Mouse (Mus musculus): ENCODE measurements around the gene Pde4b. TPM values are rescaled to one million over a fixed set of nuclear protein-coding genes. Genes with fewer than 3 reads are reported as not detected.

Pde4b gene
- polyA plus RNA-seq, 1 experiment from 2014 or later, result 9.9 TPM

GRCm38 (mm10) chr4:102623789-102624611, 536.7 kb downstream of the Pde4b start:
- no peaks in the 10 kb centered on the region for H3K9me3 ChIP-seq
- peaks cover 7% of the 10 kb centered on the region; the same call in 1 of the 2 replicates for H3K4me1 ChIP-seq
- no peaks in the 10 kb centered on the region for H3K27me3 ChIP-seq
- WGBS, result 85% methylated on average over 4 of the region's 4 CpGs
- no peak overlapping the region for H3K9ac ChIP-seq (replicated peaks)
- H3K36me3 ChIP-seq, result no peaks in the 10 kb centered on the region
- H3K4me2 ChIP-seq (replicated peaks), result no peak overlapping the region
- no peak overlapping the region for H3K4me3 ChIP-seq
- no peak overlapping the region for H3K27ac ChIP-seq (replicated peaks)
- ATAC-seq (ENCODE audit: low FRiP score, low read depth), result no peak

GRCm38 (mm10) chr4:102624937-102625336, 537.6 kb downstream of the Pde4b start:
- 87% methylated on average over 8 of the region's 8 CpGs for WGBS
- H3K4me3 ChIP-seq, result no peak overlapping the region
- no peak overlapping the region for H3K27ac ChIP-seq (replicated peaks)
- no peak overlapping the region for H3K4me2 ChIP-seq (replicated peaks)
- no peaks in the 10 kb centered on the region for H3K27me3 ChIP-seq
- H3K4me1 ChIP-seq, result peaks cover 7% of the 10 kb centered on the region; the same call in 1 of the 2 replicates
- ATAC-seq (ENCODE audit: low FRiP score, low read depth), result no peak
- H3K9me3 ChIP-seq, result no peaks in the 10 kb centered on the region
- no peaks in the 10 kb centered on the region for H3K36me3 ChIP-seq
- H3K9ac ChIP-seq (replicated peaks), result no peak overlapping the region

- Histone ChIP-seq H3K9ac (replicated peaks) (no peak overlapping the region), H3K4me3 (no peak overlapping the region), H3K9me3 (no peaks in the 10 kb centered on the region), H3K4me2 (replicated peaks) (no peak overlapping the region), H3K27me3 (no peaks in the 10 kb centered on the region), H3K27ac (replicated peaks) (no peak overlapping the region), H3K4me1 (peaks cover 15% of the 10 kb centered on the region; the same call in 1 of the 2 replicates), H3K36me3 (no peaks in the 10 kb centered on the region)
- ATAC-seq (ENCODE audit: low FRiP score, low read depth), result no peak
- 90% methylated on average over 4 of the region's 4 CpGs for WGBS
Measured at GRCm38 (mm10) chr4:102627799-102628198, 540.5 kb downstream of the Pde4b start.

- H3K27ac ChIP-seq (replicated peaks), result no peak overlapping the region
- H3K4me3 ChIP-seq, result no peak overlapping the region
- no peaks in the 10 kb centered on the region for H3K36me3 ChIP-seq
- no peak overlapping the region for H3K9ac ChIP-seq (replicated peaks)
- 84% methylated on average over 4 of the region's 4 CpGs for WGBS
- H3K4me1 ChIP-seq, result peaks cover 13% of the 10 kb centered on the region; the same call in 1 of the 2 replicates
- no peaks in the 10 kb centered on the region for H3K27me3 ChIP-seq
- H3K4me2 ChIP-seq (replicated peaks), result no peak overlapping the region
- no peak for ATAC-seq (ENCODE audit: low FRiP score, low read depth)
- H3K9me3 ChIP-seq, result no peaks in the 10 kb centered on the region
Measured at GRCm38 (mm10) chr4:102629621-102630020, 542.3 kb downstream of the Pde4b start.

- no peak overlapping the region for H3K27ac ChIP-seq (replicated peaks)
Measured at GRCm38 (mm10) chr4:102630261-102630660, 542.9 kb downstream of the Pde4b start.

GRCm38 (mm10) chr4:102631624-102632023, 544.3 kb downstream of the Pde4b start:
- no peak overlapping the region for H3K27ac ChIP-seq (replicated peaks)
- no peaks in the 10 kb centered on the region for H3K36me3 ChIP-seq
- H3K4me3 ChIP-seq, result no peak overlapping the region
- WGBS, result 54% methylated on average over 3 of the region's 3 CpGs
- H3K27me3 ChIP-seq, result no peaks in the 10 kb centered on the region
- H3K4me1 ChIP-seq, result peaks cover 13% of the 10 kb centered on the region; the same call in 1 of the 2 replicates
- H3K9ac ChIP-seq (replicated peaks), result no peak overlapping the region
- H3K9me3 ChIP-seq, result no peaks in the 10 kb centered on the region
- H3K4me2 ChIP-seq (replicated peaks), result no peak overlapping the region
- ATAC-seq (ENCODE audit: low FRiP score, low read depth), result no peak

More at GRCm38 (mm10) chr4:102630261-102630660, 542.9 kb downstream of the Pde4b start:
- no peak for ATAC-seq (ENCODE audit: low FRiP score, low read depth)
- 52% methylated on average over 6 of the region's 6 CpGs for WGBS
- Histone ChIP-seq H3K4me3 (no peak overlapping the region), H3K9me3 (no peaks in the 10 kb centered on the region), H3K27me3 (no peaks in the 10 kb centered on the region), H3K4me2 (replicated peaks) (no peak overlapping the region), H3K36me3 (no peaks in the 10 kb centered on the region), H3K4me1 (peaks cover 13% of the 10 kb centered on the region; the same call in 1 of the 2 replicates), H3K9ac (replicated peaks) (no peak overlapping the region)

GRCm38 (mm10) chr4:102633241-102633640, 545.9 kb downstream of the Pde4b start:
- no peaks in the 10 kb centered on the region for H3K27me3 ChIP-seq
- H3K4me2 ChIP-seq (replicated peaks), result no peak overlapping the region
- no peak overlapping the region for H3K9ac ChIP-seq (replicated peaks)
- H3K9me3 ChIP-seq, result no peaks in the 10 kb centered on the region
- H3K36me3 ChIP-seq, result no peaks in the 10 kb centered on the region
- H3K4me3 ChIP-seq, result no peak overlapping the region
- H3K4me1 ChIP-seq, result peaks cover 10% of the 10 kb centered on the region; the same call in 1 of the 2 replicates
- ATAC-seq (ENCODE audit: low FRiP score, low read depth), result no peak
- 90% methylated on average over 5 of the region's 5 CpGs for WGBS
- H3K27ac ChIP-seq (replicated peaks), result no peak overlapping the region

- Histone ChIP-seq H3K4me3 (no peak overlapping the region), H3K4me1 (peaks cover 8% of the 10 kb centered on the region; the same call in 1 of the 2 replicates), H3K27me3 (no peaks in the 10 kb centered on the region), H3K9ac (replicated peaks) (no peak overlapping the region), H3K9me3 (no peaks in the 10 kb centered on the region), H3K27ac (replicated peaks) (no peak overlapping the region), H3K4me2 (replicated peaks) (no peak overlapping the region), H3K36me3 (no peaks in the 10 kb centered on the region)
- no peak for ATAC-seq (ENCODE audit: low FRiP score, low read depth)
- WGBS, result 78% methylated on average over 9 of the region's 9 CpGs
Measured at GRCm38 (mm10) chr4:102635258-102635657, 547.9 kb downstream of the Pde4b start.

- ATAC-seq (ENCODE audit: low FRiP score, low read depth), result no peak
- Histone ChIP-seq H3K4me3 (no peak overlapping the region), H3K9ac (replicated peaks) (no peak overlapping the region), H3K27me3 (no peaks in the 10 kb centered on the region), H3K36me3 (no peaks in the 10 kb centered on the region), H3K27ac (replicated peaks) (no peak overlapping the region), H3K4me1 (peaks cover 2% of the 10 kb centered on the region; the same call in 1 of the 2 replicates), H3K4me2 (replicated peaks) (no peak overlapping the region), H3K9me3 (no peaks in the 10 kb centered on the region)
- 83% methylated on average over 8 of the region's 8 CpGs for WGBS
Measured at GRCm38 (mm10) chr4:102635944-102636343, 548.6 kb downstream of the Pde4b start.

GRCm38 (mm10) chr4:102637348-102637910, 550.1 kb downstream of the Pde4b start:
- Histone ChIP-seq H3K36me3 (no peaks in the 10 kb centered on the region), H3K4me3 (no peak overlapping the region), H3K9ac (replicated peaks) (no peak overlapping the region), H3K9me3 (no peaks in the 10 kb centered on the region), H3K27ac (replicated peaks) (no peak overlapping the region), H3K4me2 (replicated peaks) (no peak overlapping the region), H3K27me3 (no peaks in the 10 kb centered on the region), H3K4me1 (no peaks in the 10 kb centered on the region)
- WGBS, result 81% methylated on average over 4 of the region's 4 CpGs
- no peak for ATAC-seq (ENCODE audit: low FRiP score, low read depth)

GRCm38 (mm10) chr4:102640942-102641341, 553.6 kb downstream of the Pde4b start:
- no peak for ATAC-seq (ENCODE audit: low FRiP score, low read depth)
- no peak overlapping the region for H3K4me3 ChIP-seq
- WGBS, result 91% methylated on average over 4 of the region's 4 CpGs

GRCm38 (mm10) chr4:102644062-102644461, 556.7 kb downstream of the Pde4b start:
- 80% methylated on average over 6 of the region's 6 CpGs for WGBS
- H3K36me3 ChIP-seq, result no peaks in the 10 kb centered on the region
- H3K27ac ChIP-seq (replicated peaks), result no peak overlapping the region
- ATAC-seq (ENCODE audit: low FRiP score, low read depth), result no peak
- H3K27me3 ChIP-seq, result no peaks in the 10 kb centered on the region
- H3K9ac ChIP-seq (replicated peaks), result no peak overlapping the region
- H3K9me3 ChIP-seq, result no peaks in the 10 kb centered on the region
- H3K4me2 ChIP-seq (replicated peaks), result no peak overlapping the region
- H3K4me3 ChIP-seq, result no peak overlapping the region
- no peaks in the 10 kb centered on the region for H3K4me1 ChIP-seq

More at GRCm38 (mm10) chr4:102640942-102641341, 553.6 kb downstream of the Pde4b start:
- Histone ChIP-seq H3K27ac (replicated peaks) (no peak overlapping the region), H3K36me3 (no peaks in the 10 kb centered on the region), H3K27me3 (no peaks in the 10 kb centered on the region), H3K9ac (replicated peaks) (no peak overlapping the region), H3K4me1 (no peaks in the 10 kb centered on the region), H3K4me2 (replicated peaks) (no peak overlapping the region), H3K9me3 (no peaks in the 10 kb centered on the region)
